Comparison of ENCODE assay signal across 10 mouse cellular contexts in genomic region chr10:40998330-40998729, GRCm38 (mm10).
A peak's percentile ranks its signal among the peaks of the same experiment; 100 is the strongest.
DNase-seq lines count a peak whose midpoint lies in the region; ATAC-seq and TF ChIP-seq lines count a peak whose summit lies in the region.
"Had no signal": no experiment of that assay in that cellular context is flagged by ENCODE, and none has a peak within 500 bp of the region (broad histone marks: within the 10 kb centered on the region; RNA-seq: fewer than 3 reads in every experiment).

No protein-coding gene starts in this region.

- WGBS in kidney, postnatal 0 days: 47% methylated on average over 7 of the region's 7 CpGs
- 63% methylated on average over 7 of the region's 7 CpGs for WGBS in kidney, embryonic 14.5 days
- 64% methylated on average over 7 of the region's 7 CpGs for WGBS in intestine, embryonic 15.5 days

- H3K9me3 ChIP-seq in kidney, postnatal 0 days (replicated peaks; ENCODE audit: low read length): no peaks in the 10 kb centered on the region
- H3K9me3 ChIP-seq in kidney, embryonic 14.5 days (ENCODE audit: control insufficient read depth, low read length): no peaks in the 10 kb centered on the region
- no peaks in the 10 kb centered on the region for H3K9me3 ChIP-seq in intestine, embryonic 15.5 days
- H3K9me3 ChIP-seq: heart, embryonic 13.5 days; liver, embryonic 13.5 days had no signal

- ATAC-seq in kidney, postnatal 0 days (replicated peaks; ENCODE audit: low FRiP score, low read depth): no peak
- ATAC-seq in kidney, embryonic 14.5 days (ENCODE audit: low FRiP score, low TSS enrichment): no peak
- ATAC-seq in intestine, embryonic 15.5 days: no peak

- H3K4me2 ChIP-seq in kidney, postnatal 0 days (ENCODE audit: low read length): no peak overlapping the region
- no peak overlapping the region for H3K4me2 ChIP-seq in kidney, embryonic 14.5 days (replicated peaks; ENCODE audit: low read depth, low read length)
- no peak overlapping the region for H3K4me2 ChIP-seq in intestine, embryonic 15.5 days (replicated peaks)
- H3K4me2 ChIP-seq: heart, embryonic 13.5 days; liver, embryonic 13.5 days had no signal

- no peaks in the 10 kb centered on the region; the same call in 1 of the 2 replicates for H3K4me1 ChIP-seq in kidney, postnatal 0 days (replicated peaks; ENCODE audit: insufficient read depth, low read length)
- H3K4me1 ChIP-seq in kidney, embryonic 14.5 days (ENCODE audit: control insufficient read depth, insufficient read depth, low read length): no peaks in the 10 kb centered on the region
- no peaks in the 10 kb centered on the region for H3K4me1 ChIP-seq in intestine, embryonic 15.5 days (replicated peaks)
- H3K4me1 ChIP-seq: heart, embryonic 13.5 days; liver, embryonic 13.5 days had no signal

- no peaks in the 10 kb centered on the region for H3K36me3 ChIP-seq in kidney, postnatal 0 days (ENCODE audit: insufficient read depth, low read length)
- no peaks in the 10 kb centered on the region for H3K36me3 ChIP-seq in kidney, embryonic 14.5 days (ENCODE audit: control insufficient read depth, insufficient read depth, low read length)
- no peaks in the 10 kb centered on the region for H3K36me3 ChIP-seq in intestine, embryonic 15.5 days
- H3K36me3 ChIP-seq: heart, embryonic 13.5 days; liver, embryonic 13.5 days had no signal

- no peak overlapping the region for H3K9ac ChIP-seq in kidney, postnatal 0 days (ENCODE audit: low read depth, low read length)
- H3K9ac ChIP-seq in kidney, embryonic 14.5 days (ENCODE audit: low read depth, low read length): no peak overlapping the region
- no peak overlapping the region for H3K9ac ChIP-seq in intestine, embryonic 15.5 days
- H3K9ac ChIP-seq: heart, embryonic 13.5 days; liver, embryonic 13.5 days had no signal

- peak; percentile 12 for DNase-seq in kidney, postnatal 0 days (ENCODE audit: low spot score)
- DNase-seq in cerebellum, postnatal 14 days: peak; percentile 68 to 77
- DNase-seq in layer of hippocampus, adult 2 months (ENCODE audit: low spot score in 2 of 2): peak; percentile 56 to 75
- peak; percentile 40 to 53 for DNase-seq in right cerebral cortex, adult 2 months (ENCODE audit: low spot score in 2 of 2)
- no peak for DNase-seq in thymus, postnatal 10 days (ENCODE audit: low spot score in 2 of 2)
- no peak for DNase-seq in urinary bladder, postnatal 14 days (ENCODE audit: low spot score)
- DNase-seq: liver, embryonic 13.5 days had no signal

- TF ChIP-seq CTCF in kidney, postnatal 0 days (IDR thresholded peaks at IDR 0.05; ENCODE audit: low read depth): no peak
- no peak for TF ChIP-seq CTCF in layer of hippocampus, adult 2 months (conservative IDR thresholded peaks at IDR 0.05)

- H3K27ac ChIP-seq in kidney, postnatal 0 days: no peak overlapping the region
- H3K27ac ChIP-seq in kidney, embryonic 14.5 days (ENCODE audit: low read depth, low read length): no peak overlapping the region
- peak overlapping the region; percentile 33; the same call in 1 of the 2 replicates for H3K27ac ChIP-seq in layer of hippocampus, adult 2 months
- H3K27ac ChIP-seq in intestine, embryonic 15.5 days: no peak overlapping the region
- H3K27ac ChIP-seq: heart, embryonic 13.5 days; liver, embryonic 13.5 days had no signal

- H3K4me3 ChIP-seq in kidney, postnatal 0 days (replicated peaks; ENCODE audit: low read depth, low read length): no peak overlapping the region
- H3K4me3 ChIP-seq in kidney, embryonic 14.5 days (ENCODE audit: low read length): no peak overlapping the region
- H3K4me3 ChIP-seq in layer of hippocampus, adult 2 months: no peak overlapping the region
- H3K4me3 ChIP-seq in intestine, embryonic 15.5 days (replicated peaks): no peak overlapping the region
- H3K4me3 ChIP-seq: heart, embryonic 13.5 days; liver, embryonic 13.5 days had no signal

- H3K27me3 ChIP-seq in kidney, postnatal 0 days (ENCODE audit: insufficient read depth, low read length): no peaks in the 10 kb centered on the region
- H3K27me3 ChIP-seq in kidney, embryonic 14.5 days (ENCODE audit: control insufficient read depth, insufficient read depth, low read length): no peaks in the 10 kb centered on the region
- H3K27me3 ChIP-seq in intestine, embryonic 15.5 days (replicated peaks): no peaks in the 10 kb centered on the region
- H3K27me3 ChIP-seq: heart, embryonic 13.5 days had no signal

Comparison
In these comparisons a context has a peak if more than half of its experiments do, and no peak if none do; other contexts are left out.
1. DNase-seq: peak in kidney, postnatal 0 days (single experiment), cerebellum, postnatal 14 days (2 of 2), layer of hippocampus, adult 2 months (2 of 2) and right cerebral cortex, adult 2 months (2 of 2); none in thymus, postnatal 10 days (0 of 2) and urinary bladder, postnatal 14 days (single experiment).